Mouse (Mus musculus): ENCODE results near the gene Golph3. TPM values are rescaled to one million over a fixed set of nuclear protein-coding genes. Genes with fewer than 3 reads are reported as not detected.

The Golph3 gene
- polyA plus RNA-seq, 1 experiment from 2014 or later, result 111 TPM

- ATAC-seq (ENCODE audit: insufficient number of reproducible peaks, low FRiP score, low TSS enrichment, low read depth) (no peak), DNase-seq (ENCODE audit: low spot score) (no peak)
- no peak overlapping the region for H3K4me3 ChIP-seq (ENCODE audit: low read depth, low read length)
- H3K36me3 ChIP-seq (ENCODE audit: control insufficient read depth, insufficient read depth, low read length), result no peaks in the 10 kb centered on the region; the same call in 1 of the 2 replicates
- no peaks in the 10 kb centered on the region for H3K9me3 ChIP-seq (ENCODE audit: control insufficient read depth, low read length)
- H3K4me1 ChIP-seq (ENCODE audit: control insufficient read depth, insufficient read depth, low read length), result no peaks in the 10 kb centered on the region
- WGBS, result 95% methylated on average over 3 of the region's 3 CpGs
- H3K27me3 ChIP-seq (ENCODE audit: control insufficient read depth, insufficient read depth, low read length), result no peaks in the 10 kb centered on the region
- H3K27ac ChIP-seq (replicated peaks; ENCODE audit: low read depth, low read length), result no peak overlapping the region
- no peak overlapping the region for H3K9ac ChIP-seq (ENCODE audit: low read length)
- H3K4me2 ChIP-seq (ENCODE audit: low read depth, severe bottlenecking), result no peak overlapping the region
Measured at GRCm38 (mm10) chr15:12337779-12338137, 16.5 kb downstream of the Golph3 start.

GRCm38 (mm10) chr15:12340536-12341400 is 19.5 kb downstream of the Golph3 start:
- no peaks in the 10 kb centered on the region for H3K9me3 ChIP-seq (ENCODE audit: control insufficient read depth, low read length)
- WGBS, result 85% methylated on average over 5 of the region's 5 CpGs
- no peak overlapping the region for H3K4me3 ChIP-seq (ENCODE audit: low read depth, low read length)
- DNase-seq (ENCODE audit: low spot score), result no peak
- peaks cover 3% of the 10 kb centered on the region; the same call in 1 of the 2 replicates for H3K36me3 ChIP-seq (ENCODE audit: control insufficient read depth, insufficient read depth, low read length)
- no peaks in the 10 kb centered on the region for H3K27me3 ChIP-seq (ENCODE audit: control insufficient read depth, insufficient read depth, low read length)
- H3K4me2 ChIP-seq (ENCODE audit: low read depth, severe bottlenecking), result no peak overlapping the region
- ATAC-seq (ENCODE audit: insufficient number of reproducible peaks, low FRiP score, low TSS enrichment, low read depth), result no peak
- H3K9ac ChIP-seq (ENCODE audit: low read length), result no peak overlapping the region
- H3K27ac ChIP-seq (replicated peaks; ENCODE audit: low read depth, low read length), result no peak overlapping the region
- no peaks in the 10 kb centered on the region for H3K4me1 ChIP-seq (ENCODE audit: control insufficient read depth, insufficient read depth, low read length)

- no peak for DNase-seq (ENCODE audit: low spot score)
- Histone ChIP-seq H3K36me3 (ENCODE audit: control insufficient read depth, insufficient read depth, low read length) (peaks cover 3% of the 10 kb centered on the region; the same call in 1 of the 2 replicates), H3K4me2 (ENCODE audit: low read depth, severe bottlenecking) (no peak overlapping the region), H3K4me1 (ENCODE audit: control insufficient read depth, insufficient read depth, low read length) (no peaks in the 10 kb centered on the region), H3K4me3 (ENCODE audit: low read depth, low read length) (no peak overlapping the region), H3K27ac (replicated peaks; ENCODE audit: low read depth, low read length) (no peak overlapping the region), H3K9ac (ENCODE audit: low read length) (no peak overlapping the region), H3K27me3 (ENCODE audit: control insufficient read depth, insufficient read depth, low read length) (no peaks in the 10 kb centered on the region), H3K9me3 (ENCODE audit: control insufficient read depth, low read length) (no peaks in the 10 kb centered on the region)
- ATAC-seq (ENCODE audit: insufficient number of reproducible peaks, low FRiP score, low TSS enrichment, low read depth), result no peak
- WGBS, result 66% methylated on average over 4 of the region's 4 CpGs
Measured at GRCm38 (mm10) chr15:12341401-12341758, 20.1 kb downstream of the Golph3 start.

GRCm38 (mm10) chr15:12346916-12347315 is 25.7 kb downstream of the Golph3 start:
- WGBS, result 92% methylated on average over 3 of the region's 3 CpGs
- H3K27ac ChIP-seq (replicated peaks; ENCODE audit: low read depth, low read length), result no peak overlapping the region
- no peak overlapping the region for H3K4me3 ChIP-seq (ENCODE audit: low read depth, low read length)
- H3K4me1 ChIP-seq (ENCODE audit: control insufficient read depth, insufficient read depth, low read length), result no peaks in the 10 kb centered on the region
- peaks cover 3% of the 10 kb centered on the region; the same call in 1 of the 2 replicates for H3K36me3 ChIP-seq (ENCODE audit: control insufficient read depth, insufficient read depth, low read length)
- ATAC-seq (ENCODE audit: insufficient number of reproducible peaks, low FRiP score, low TSS enrichment, low read depth), result no peak
- H3K27me3 ChIP-seq (ENCODE audit: control insufficient read depth, insufficient read depth, low read length), result no peaks in the 10 kb centered on the region
- H3K9me3 ChIP-seq (ENCODE audit: control insufficient read depth, low read length), result no peaks in the 10 kb centered on the region
- no peak for DNase-seq (ENCODE audit: low spot score)
- H3K4me2 ChIP-seq (ENCODE audit: low read depth, severe bottlenecking), result no peak overlapping the region
- H3K9ac ChIP-seq (ENCODE audit: low read length), result no peak overlapping the region

- no peak overlapping the region for H3K9ac ChIP-seq (ENCODE audit: low read length)
- 85% methylated on average over 3 of the region's 3 CpGs for WGBS
- H3K9me3 ChIP-seq (ENCODE audit: control insufficient read depth, low read length), result no peaks in the 10 kb centered on the region
- H3K4me3 ChIP-seq (ENCODE audit: low read depth, low read length), result no peak overlapping the region
- H3K27ac ChIP-seq (replicated peaks; ENCODE audit: low read depth, low read length), result no peak overlapping the region
- no peaks in the 10 kb centered on the region for H3K4me1 ChIP-seq (ENCODE audit: control insufficient read depth, insufficient read depth, low read length)
- no peak overlapping the region for H3K4me2 ChIP-seq (ENCODE audit: low read depth, severe bottlenecking)
- DNase-seq (ENCODE audit: low spot score), result no peak
- peaks cover 2% of the 10 kb centered on the region; the same call in 1 of the 2 replicates for H3K36me3 ChIP-seq (ENCODE audit: control insufficient read depth, insufficient read depth, low read length)
- no peaks in the 10 kb centered on the region for H3K27me3 ChIP-seq (ENCODE audit: control insufficient read depth, insufficient read depth, low read length)
- no peak for ATAC-seq (ENCODE audit: insufficient number of reproducible peaks, low FRiP score, low TSS enrichment, low read depth)
Measured at GRCm38 (mm10) chr15:12348950-12349349, 27.7 kb downstream of the Golph3 start.

- no peak overlapping the region for H3K9ac ChIP-seq (ENCODE audit: low read length)
- no peaks in the 10 kb centered on the region for H3K4me1 ChIP-seq (ENCODE audit: control insufficient read depth, insufficient read depth, low read length)
- ATAC-seq (ENCODE audit: insufficient number of reproducible peaks, low FRiP score, low TSS enrichment, low read depth) (no peak), DNase-seq (ENCODE audit: low spot score) (no peak)
- H3K4me2 ChIP-seq (ENCODE audit: low read depth, severe bottlenecking), result no peak overlapping the region
- H3K36me3 ChIP-seq (ENCODE audit: control insufficient read depth, insufficient read depth, low read length), result peaks cover 2% of the 10 kb centered on the region; the same call in 1 of the 2 replicates
- no peak overlapping the region for H3K4me3 ChIP-seq (ENCODE audit: low read depth, low read length)
- H3K27me3 ChIP-seq (ENCODE audit: control insufficient read depth, insufficient read depth, low read length), result no peaks in the 10 kb centered on the region
- H3K27ac ChIP-seq (replicated peaks; ENCODE audit: low read depth, low read length), result no peak overlapping the region
- H3K9me3 ChIP-seq (ENCODE audit: control insufficient read depth, low read length), result no peaks in the 10 kb centered on the region
- WGBS, result 88% methylated on average over 5 of the region's 5 CpGs
Measured at GRCm38 (mm10) chr15:12349840-12350239, 28.6 kb downstream of the Golph3 start.

GRCm38 (mm10) chr15:12351470-12351869 is 30.2 kb downstream of the Golph3 start:
- Histone ChIP-seq H3K27me3 (ENCODE audit: control insufficient read depth, insufficient read depth, low read length) (no peaks in the 10 kb centered on the region), H3K4me1 (ENCODE audit: control insufficient read depth, insufficient read depth, low read length) (no peaks in the 10 kb centered on the region), H3K36me3 (ENCODE audit: control insufficient read depth, insufficient read depth, low read length) (peaks cover 2% of the 10 kb centered on the region; the same call in 1 of the 2 replicates), H3K9ac (ENCODE audit: low read length) (no peak overlapping the region), H3K4me2 (ENCODE audit: low read depth, severe bottlenecking) (no peak overlapping the region), H3K4me3 (ENCODE audit: low read depth, low read length) (no peak overlapping the region), H3K27ac (replicated peaks; ENCODE audit: low read depth, low read length) (no peak overlapping the region), H3K9me3 (ENCODE audit: control insufficient read depth, low read length) (no peaks in the 10 kb centered on the region)
- WGBS, result 95% methylated on average over 7 of the region's 7 CpGs
- DNase-seq (ENCODE audit: low spot score) (no peak), ATAC-seq (ENCODE audit: insufficient number of reproducible peaks, low FRiP score, low TSS enrichment, low read depth) (no peak)

- peaks cover 2% of the 10 kb centered on the region; the same call in 1 of the 2 replicates for H3K36me3 ChIP-seq (ENCODE audit: control insufficient read depth, insufficient read depth, low read length)
- H3K4me3 ChIP-seq (ENCODE audit: low read depth, low read length), result no peak overlapping the region
- no peak overlapping the region for H3K4me2 ChIP-seq (ENCODE audit: low read depth, severe bottlenecking)
- WGBS, result 95% methylated on average over 2 of the region's 2 CpGs
- no peaks in the 10 kb centered on the region for H3K27me3 ChIP-seq (ENCODE audit: control insufficient read depth, insufficient read depth, low read length)
- H3K27ac ChIP-seq (replicated peaks; ENCODE audit: low read depth, low read length), result no peak overlapping the region
- ATAC-seq (ENCODE audit: insufficient number of reproducible peaks, low FRiP score, low TSS enrichment, low read depth), result no peak
- DNase-seq (ENCODE audit: low spot score), result no peak
- no peaks in the 10 kb centered on the region for H3K9me3 ChIP-seq (ENCODE audit: control insufficient read depth, low read length)
- no peak overlapping the region for H3K9ac ChIP-seq (ENCODE audit: low read length)
- H3K4me1 ChIP-seq (ENCODE audit: control insufficient read depth, insufficient read depth, low read length), result no peaks in the 10 kb centered on the region
Measured at GRCm38 (mm10) chr15:12354281-12354810, 33.1 kb downstream of the Golph3 start.
